Mouse (Mus musculus) testis, adult 2 months (tissue): ENCODE results near the gene Tctn1.

Source experiments
- CTCF ChIP-seq: fragments of 200-500 bp; IDR thresholded peaks from 2 replicates; pipeline ENCODE4 v1.5.1; 2012; ENCODE audit warnings: low read depth, mild to moderate bottlenecking, inconsistent platforms, low read length, moderate library complexity; ENCODE audit not compliant: control insufficient read depth, insufficient read depth, insufficient replicate concordance
- POLR2A ChIP-seq: fragments of 200-500 bp; IDR thresholded peaks from 2 replicates; pipeline ENCODE4 v1.6.1; 2012; ENCODE audit warnings: low read depth, mild to moderate bottlenecking, inconsistent platforms, low read length, moderate library complexity; ENCODE audit not compliant: control insufficient read depth

- TF ChIP-seq CTCF (no peak), POLR2A (no peak)
Measured at GRCm38 (mm10) chr5:122221085-122221484, 43.2 kb downstream of the Tctn1 start.
